Mouse (Mus musculus): Measurements from ENCODE around the gene Prelp. TPM values are rescaled to one million over a fixed set of nuclear protein-coding genes. Genes with fewer than 3 reads are reported as not detected.

Prelp gene
- polyA plus RNA-seq, 1 experiment from 2014 or later = 5.5 TPM

DNA sequence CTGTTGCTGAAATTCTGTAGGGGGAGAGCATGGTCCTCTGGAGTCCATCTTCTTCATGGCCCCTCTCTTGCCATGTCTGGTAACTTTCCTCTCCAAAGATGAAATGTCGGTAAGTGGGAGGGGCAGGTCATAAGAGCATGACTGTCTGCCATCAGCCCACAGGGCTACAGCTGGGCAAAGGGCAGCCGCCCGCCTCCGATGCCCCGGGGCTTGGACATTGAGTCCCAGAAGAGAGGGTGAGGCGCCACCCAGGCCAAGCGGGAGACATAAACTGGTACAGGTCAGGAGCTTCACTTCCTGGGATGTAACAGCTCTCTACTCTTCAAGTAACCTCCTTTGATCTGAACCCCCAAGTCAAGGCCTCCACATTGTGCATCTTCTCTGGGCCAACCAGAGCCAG, 44.3 kb downstream of the Prelp start:
- DNase-seq (peak; percentile 13), ATAC-seq (no peak)
- H3K27ac ChIP-seq (ENCODE audit: low read depth) = no peak overlapping the region
- H3K27me3 ChIP-seq (ENCODE audit: insufficient read depth, low read length) = no peaks in the 10 kb centered on the region
- WGBS (ENCODE audit: insufficient replicate concordance) = 79% methylated on average over 7 of the region's 7 CpGs
- no peak overlapping the region for H3K4me3 ChIP-seq (ENCODE audit: low read depth, low read length)
- no peaks in the 10 kb centered on the region for H3K36me3 ChIP-seq (replicated peaks; ENCODE audit: insufficient read depth, low read length)
- no peak overlapping the region for H3K4me2 ChIP-seq (ENCODE audit: low read depth, low read length)
- peaks cover 16% of the 10 kb centered on the region for H3K4me1 ChIP-seq (ENCODE audit: insufficient read depth)
- no peak for TF ChIP-seq CTCF (IDR thresholded peaks at IDR 0.05; ENCODE audit: low read depth)
- TF ChIP-seq EP300 (IDR thresholded peaks at IDR 0.05; ENCODE audit: low read depth) = no peak
- H3K9ac ChIP-seq (replicated peaks) = no peak overlapping the region
- H3K9me3 ChIP-seq (ENCODE audit: low read length) = no peaks in the 10 kb centered on the region

DNA sequence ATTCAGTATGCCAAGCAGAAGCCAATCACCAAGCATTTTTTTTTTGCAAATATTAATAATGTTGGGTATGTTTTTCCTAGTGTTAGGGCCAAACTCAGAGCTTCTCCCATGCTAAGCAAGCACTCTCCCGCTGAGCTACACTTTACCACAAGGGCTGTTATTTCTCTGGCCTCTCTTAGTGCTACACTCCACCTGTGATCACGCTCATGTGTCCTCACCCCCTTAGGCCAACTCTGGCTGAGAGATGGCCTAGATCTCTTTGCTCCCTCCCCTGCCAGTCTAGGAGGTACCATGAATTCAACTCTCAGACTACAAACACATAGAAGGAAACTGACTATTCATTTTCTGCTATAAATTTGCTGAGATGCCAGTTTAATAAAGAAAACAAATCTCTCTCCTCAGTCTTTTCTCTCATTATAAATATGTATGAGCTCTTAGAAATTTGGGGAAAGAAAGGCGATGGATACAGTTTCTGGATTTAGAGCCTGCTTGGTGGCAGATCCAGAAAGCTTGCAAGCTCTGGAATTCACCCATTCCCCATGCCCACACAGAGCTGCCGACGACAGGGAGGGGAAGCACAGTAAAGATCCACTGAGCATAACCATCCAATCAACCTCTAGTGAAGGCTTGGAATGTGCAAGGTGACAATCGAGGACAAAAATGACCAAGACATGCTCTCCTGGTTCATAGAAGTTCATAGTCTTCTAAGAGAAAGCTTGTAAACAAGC, 48.0 kb downstream of the Prelp start:
- 83% methylated on average over 6 of the region's 6 CpGs for WGBS (ENCODE audit: insufficient replicate concordance)
- Histone ChIP-seq H3K36me3 (replicated peaks; ENCODE audit: insufficient read depth, low read length) (no peaks in the 10 kb centered on the region), H3K4me2 (ENCODE audit: low read depth, low read length) (no peak overlapping the region), H3K27ac (ENCODE audit: low read depth) (no peak overlapping the region), H3K4me1 (ENCODE audit: insufficient read depth) (no peaks in the 10 kb centered on the region), H3K4me3 (ENCODE audit: low read depth, low read length) (no peak overlapping the region), H3K27me3 (ENCODE audit: insufficient read depth, low read length) (no peaks in the 10 kb centered on the region), H3K9me3 (ENCODE audit: low read length) (no peaks in the 10 kb centered on the region), H3K9ac (replicated peaks) (no peak overlapping the region)
- DNase-seq = no peak
- TF ChIP-seq EP300 (IDR thresholded peaks at IDR 0.05; ENCODE audit: low read depth) = no peak
- TF ChIP-seq CTCF (IDR thresholded peaks at IDR 0.05; ENCODE audit: low read depth) = no peak
- no peak for ATAC-seq

DNA sequence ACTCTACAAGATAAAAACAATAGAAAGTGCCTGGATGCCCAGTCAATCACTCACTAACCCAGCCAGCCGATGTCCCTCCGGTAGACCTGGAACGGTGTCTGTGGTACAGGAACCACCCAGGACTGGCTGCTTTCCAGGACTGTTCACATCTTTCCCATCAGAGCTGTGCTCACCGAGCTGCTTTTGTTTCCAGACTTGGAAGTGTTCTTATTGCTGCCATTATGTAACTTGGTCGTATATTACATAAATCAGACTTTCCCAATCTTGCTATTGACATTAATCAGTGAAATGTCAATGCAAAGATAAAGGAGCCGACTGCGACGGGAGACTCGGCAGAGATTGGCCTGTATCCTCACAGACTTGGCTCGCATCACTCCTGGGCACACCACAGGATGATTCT, 50.0 kb downstream of the Prelp start:
- Histone ChIP-seq H3K9ac (replicated peaks) (no peak overlapping the region), H3K27ac (ENCODE audit: low read depth) (no peak overlapping the region)

DNA sequence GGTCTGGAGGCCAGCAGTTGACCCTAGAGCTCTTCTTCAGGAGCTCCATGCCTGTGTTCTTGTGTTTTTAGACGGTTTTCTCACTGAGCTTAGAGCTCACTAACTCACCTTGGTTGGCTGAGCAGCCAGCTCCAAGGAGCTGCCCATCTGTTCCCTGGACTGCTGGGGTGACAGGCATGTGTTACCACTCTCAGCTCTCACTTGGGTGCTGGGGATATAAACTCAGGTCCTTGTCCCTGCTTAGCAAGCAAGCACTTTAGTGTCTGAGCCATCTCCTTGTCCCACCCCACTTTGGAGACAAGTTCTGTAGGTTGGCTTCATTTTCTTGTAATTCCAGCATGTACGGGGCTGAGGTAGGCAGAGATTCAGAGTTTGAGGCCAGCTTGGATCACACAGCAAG, 52.0 kb downstream of the Prelp start:
- Histone ChIP-seq H3K4me1 (ENCODE audit: insufficient read depth) (no peaks in the 10 kb centered on the region), H3K27ac (ENCODE audit: low read depth) (no peak overlapping the region), H3K36me3 (replicated peaks; ENCODE audit: insufficient read depth, low read length) (no peaks in the 10 kb centered on the region), H3K9ac (replicated peaks) (no peak overlapping the region), H3K4me2 (ENCODE audit: low read depth, low read length) (no peak overlapping the region), H3K4me3 (ENCODE audit: low read depth, low read length) (no peak overlapping the region), H3K9me3 (ENCODE audit: low read length) (no peaks in the 10 kb centered on the region), H3K27me3 (ENCODE audit: insufficient read depth, low read length) (no peaks in the 10 kb centered on the region)
- TF ChIP-seq EP300 (IDR thresholded peaks at IDR 0.05; ENCODE audit: low read depth) = no peak
- no peak for TF ChIP-seq CTCF (IDR thresholded peaks at IDR 0.05; ENCODE audit: low read depth)
- WGBS (ENCODE audit: insufficient replicate concordance) = 73% methylated on average over 2 of the region's 2 CpGs
- DNase-seq (no peak), ATAC-seq (no peak)

More for the DNA sequence above, 50.0 kb downstream of the Prelp start:
- TF ChIP-seq EP300 (IDR thresholded peaks at IDR 0.05; ENCODE audit: low read depth) = no peak
- TF ChIP-seq CTCF (IDR thresholded peaks at IDR 0.05; ENCODE audit: low read depth) = no peak
- Histone ChIP-seq H3K9me3 (ENCODE audit: low read length) (no peaks in the 10 kb centered on the region), H3K4me1 (ENCODE audit: insufficient read depth) (no peaks in the 10 kb centered on the region), H3K4me2 (ENCODE audit: low read depth, low read length) (no peak overlapping the region), H3K4me3 (ENCODE audit: low read depth, low read length) (no peak overlapping the region), H3K36me3 (replicated peaks; ENCODE audit: insufficient read depth, low read length) (no peaks in the 10 kb centered on the region), H3K27me3 (ENCODE audit: insufficient read depth, low read length) (no peaks in the 10 kb centered on the region)
- WGBS (ENCODE audit: insufficient replicate concordance) = 77% methylated on average over 10 of the region's 10 CpGs
- no peak for DNase-seq
- no peak for ATAC-seq

DNA sequence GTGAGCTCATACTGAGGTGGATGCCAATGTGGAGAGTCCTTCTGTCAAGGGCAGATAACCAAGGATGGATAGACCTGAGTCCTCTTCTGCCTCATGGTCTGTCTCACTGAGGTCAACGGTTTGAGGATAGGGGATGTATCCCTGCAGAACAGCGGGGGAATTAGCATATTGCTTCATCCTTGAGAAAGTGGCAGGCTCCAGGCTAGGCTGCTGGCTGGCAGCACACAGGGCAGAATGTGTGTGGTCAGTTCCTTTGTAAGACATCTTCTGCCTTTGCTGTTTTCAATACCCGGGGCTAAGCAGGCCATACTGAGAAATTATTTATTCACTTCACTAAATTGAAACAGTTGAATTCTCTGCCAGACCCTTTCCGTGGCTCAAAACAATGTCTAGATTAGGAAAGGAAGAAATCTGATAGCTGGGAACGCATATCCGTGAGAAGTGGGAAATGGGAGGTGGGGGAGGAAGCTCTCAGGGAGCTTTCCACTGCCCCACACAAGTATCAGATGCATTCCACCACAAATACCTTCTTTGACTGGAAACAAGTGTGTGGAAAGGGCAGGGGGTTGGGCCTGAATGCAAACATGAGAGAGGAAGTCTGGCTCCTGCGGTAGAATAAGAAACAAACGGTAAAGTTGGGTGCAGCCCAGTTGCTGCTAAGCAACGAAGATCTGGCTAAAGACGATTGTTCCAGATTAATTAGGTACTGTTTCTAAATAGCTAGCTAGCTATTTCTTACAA, 57.8 kb downstream of the Prelp start:
- Histone ChIP-seq H3K4me2 (ENCODE audit: low read depth, low read length) (no peak overlapping the region), H3K27me3 (ENCODE audit: insufficient read depth, low read length) (no peaks in the 10 kb centered on the region), H3K27ac (ENCODE audit: low read depth) (no peak overlapping the region), H3K36me3 (replicated peaks; ENCODE audit: insufficient read depth, low read length) (no peaks in the 10 kb centered on the region), H3K4me3 (ENCODE audit: low read depth, low read length) (no peak overlapping the region), H3K9ac (replicated peaks) (no peak overlapping the region), H3K9me3 (ENCODE audit: low read length) (no peaks in the 10 kb centered on the region), H3K4me1 (ENCODE audit: insufficient read depth) (0 out of 2 replicates have a peak, but pooled peaks cover 3% of the 10 kb centered on the region)
- TF ChIP-seq CTCF (IDR thresholded peaks at IDR 0.05; ENCODE audit: low read depth) (no peak), EP300 (IDR thresholded peaks at IDR 0.05; ENCODE audit: low read depth) (no peak)
- peak; percentile 19; the same call in 1 of the 2 replicates for ATAC-seq
- DNase-seq = no peak
- WGBS (ENCODE audit: insufficient replicate concordance) = 19% methylated on average over 10 of the region's 10 CpGs

DNA sequence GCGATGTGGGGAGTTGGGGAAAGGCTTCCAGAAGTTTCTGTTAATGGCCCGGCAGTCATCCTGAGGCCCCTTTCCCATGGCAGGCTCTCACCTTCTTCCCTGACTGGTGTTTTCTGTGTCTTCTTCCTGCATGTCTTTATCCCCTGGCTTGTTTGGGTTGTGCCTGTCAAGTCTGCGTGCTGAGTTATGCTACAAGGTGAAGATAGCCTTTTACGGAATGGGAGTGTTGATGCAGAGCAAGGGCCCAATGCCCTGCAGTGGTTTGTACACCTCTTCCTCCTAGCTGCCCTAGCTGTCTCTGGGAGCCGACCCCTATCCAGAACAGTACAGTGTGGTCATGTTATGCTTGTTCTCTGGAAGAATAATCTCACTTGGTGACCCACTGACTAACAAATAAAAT, 60.2 kb downstream of the Prelp start:
- no peak for ATAC-seq
- H3K9ac ChIP-seq (replicated peaks) = no peak overlapping the region
- 0 out of 2 replicates have a peak, but pooled peaks cover 3% of the 10 kb centered on the region for H3K4me1 ChIP-seq (ENCODE audit: insufficient read depth)
- H3K36me3 ChIP-seq (replicated peaks; ENCODE audit: insufficient read depth, low read length) = no peaks in the 10 kb centered on the region
- H3K27ac ChIP-seq (ENCODE audit: low read depth) = no peak overlapping the region
- no peak for TF ChIP-seq CTCF (IDR thresholded peaks at IDR 0.05; ENCODE audit: low read depth)
- TF ChIP-seq EP300 (IDR thresholded peaks at IDR 0.05; ENCODE audit: low read depth) = no peak
- 0 out of 2 replicates have a peak, but pooled peaks cover 5% of the 10 kb centered on the region for H3K27me3 ChIP-seq (ENCODE audit: insufficient read depth, low read length)
- H3K4me3 ChIP-seq (ENCODE audit: low read depth, low read length) = no peak overlapping the region
- 71% methylated on average over 5 of the region's 5 CpGs for WGBS (ENCODE audit: insufficient replicate concordance)
- H3K9me3 ChIP-seq (ENCODE audit: low read length) = no peaks in the 10 kb centered on the region
- no peak overlapping the region for H3K4me2 ChIP-seq (ENCODE audit: low read depth, low read length)
- DNase-seq = no peak

Other genes starting within 250 kb of the Prelp start
- gene Lax1, start 231.3 kb downstream of the Prelp start, polyA plus RNA-seq (2015; fragmentation: Nextera tagmentation; extraction: Ambion mirVana) = 0.66 and 1.1 TPM in 2 replicates
- 6.6 and 9.9 TPM in 2 replicates for gene Atp2b4, start 120.4 kb downstream of the Prelp start, polyA plus RNA-seq (2015; fragmentation: Nextera tagmentation; extraction: Ambion mirVana)
- 0.11 and 0.14 TPM in 2 replicates for gene Optc, start 13.4 kb downstream of the Prelp start, polyA plus RNA-seq (2015; fragmentation: Nextera tagmentation; extraction: Ambion mirVana)
- gene Fmod, start 115.8 kb upstream of the Prelp start, polyA plus RNA-seq (2015; fragmentation: Nextera tagmentation; extraction: Ambion mirVana) = 1.6 TPM in 2 replicates
- 60.1 and 62.6 TPM in 2 replicates for gene Btg2, start 157.7 kb upstream of the Prelp start, polyA plus RNA-seq (2015; fragmentation: Nextera tagmentation; extraction: Ambion mirVana)
- gene Chit1, start 189.8 kb upstream of the Prelp start, polyA plus RNA-seq (2015; fragmentation: Nextera tagmentation; extraction: Ambion mirVana) = 0.26 TPM in 2 replicates

Data from liver, postnatal 0 days (tissue).